Mouse (Mus musculus) spleen, adult 2 months (tissue): ENCODE measurements around the gene Gm10160. TPM values are rescaled to one million over a fixed set of nuclear protein-coding genes. Genes with fewer than 3 reads are reported as not detected.

ENCODE experiments used
- DNase-seq, 2 experiments: peaks; one replicate each; pipeline versions ENCODE4 v3.0.0 to v3.0.0-alpha.2; 2012 to 2021; ENCODE audit warnings: low spot score in 2 of 2, low read depth in 1 of 2
- H3K27ac ChIP-seq: fragments of 200-500 bp; 2 replicates; pipeline ENCODE4 v1.5.1; 2012; ENCODE audit warnings: low read length, inconsistent platforms; ENCODE audit not compliant: insufficient read depth
- H3K27me3 ChIP-seq: fragments of 200-500 bp; 2 replicates; pipeline ENCODE4 v1.6.1; 2012; ENCODE audit warnings: mild to moderate bottlenecking, moderate library complexity, low read length, inconsistent platforms; ENCODE audit not compliant: control insufficient read depth, insufficient read depth
- H3K36me3 ChIP-seq: fragments of 200-500 bp; 2 replicates; pipeline ENCODE4 v1.6.1; 2012; ENCODE audit warnings: mild to moderate bottlenecking, low read length, inconsistent platforms; ENCODE audit not compliant: control insufficient read depth, insufficient read depth
- H3K4me1 ChIP-seq: fragments of 200-500 bp; 2 replicates; pipeline ENCODE4 v1.6.1; 2011; ENCODE audit warnings: inconsistent platforms; ENCODE audit not compliant: control insufficient read depth, insufficient read depth, insufficient read length
- H3K4me3 ChIP-seq: fragments of 200-500 bp; 2 replicates; pipeline ENCODE4 v1.5.1; 2011; ENCODE audit warnings: mild to moderate bottlenecking, inconsistent platforms; ENCODE audit not compliant: insufficient read depth, insufficient read length; ENCODE audit errors: extremely low read depth
- CTCF ChIP-seq: fragments of 200-500 bp; IDR thresholded peaks from 2 replicates; pipeline ENCODE4 v1.5.1; 2011; ENCODE audit warnings: mild to moderate bottlenecking, inconsistent platforms; ENCODE audit not compliant: insufficient read depth, insufficient read length, insufficient replicate concordance; ENCODE audit errors: extremely low read depth
- POLR2A ChIP-seq: fragments of 200-500 bp; IDR thresholded peaks from 2 replicates; pipeline ENCODE4 v1.6.1; 2011; ENCODE audit warnings: low read depth, low read length, inconsistent platforms
- WGBS: fragments of 180-500 bp; shearing (Covaris S2); methylation state at CpG from one replicate; pipeline ENCODE4 v1.1.7; 2018; 5-methylcytosine and 5-hydroxymethylcytosine counted together
- polyA plus RNA-seq: library from polyadenylated mRNA; depleted of rRNA; stranded (reverse); fragments of >200 nt; gene quantifications from 2 replicates; pipeline ENCODE4 v1.2.3, GENCODE M21; 2012; rRNA removed

The Gm10160 gene
- not detected in 2 replicates for polyA plus RNA-seq

- peaks cover 21% of the 10 kb centered on the region; the same call in 1 of the 2 replicates for H3K4me1 ChIP-seq
- TF ChIP-seq POLR2A (no peak), CTCF (no peak)
- no peaks in the 10 kb centered on the region for H3K27me3 ChIP-seq
- H3K4me3 ChIP-seq = no peak within 1 kb of the TSS
- H3K27ac ChIP-seq = no peak within 1 kb of the TSS
- 92% methylated on average over 1 of the region's 1 CpGs for WGBS
- no peaks in the 10 kb centered on the region for H3K36me3 ChIP-seq
- no peak for DNase-seq
Measured at GRCm38 (mm10) chr7:81855694-81856093, at the start of gene Gm10160. Gene Gm10160 (minus strand): TSS chr7:81855794.

- H3K27me3 ChIP-seq = no peaks in the 10 kb centered on the region
- no peak overlapping the region for H3K4me3 ChIP-seq
- 90% methylated on average over 2 of the region's 2 CpGs for WGBS
- H3K36me3 ChIP-seq = no peaks in the 10 kb centered on the region
- TF ChIP-seq POLR2A (no peak), CTCF (no peak)
- H3K27ac ChIP-seq = no peak overlapping the region
- no peaks in the 10 kb centered on the region for H3K4me1 ChIP-seq
- no peak for DNase-seq
Measured at GRCm38 (mm10) chr7:81904926-81905325, 49.3 kb upstream of the Gm10160 start.

GRCm38 (mm10) chr7:81904094-81904493, 48.5 kb upstream of the Gm10160 start:
- H3K4me1 ChIP-seq = no peaks in the 10 kb centered on the region
- no peak for DNase-seq
- no peak overlapping the region for H3K27ac ChIP-seq
- H3K36me3 ChIP-seq = no peaks in the 10 kb centered on the region
- TF ChIP-seq CTCF = no peak
- TF ChIP-seq POLR2A = no peak
- 78% methylated on average over 4 of the region's 4 CpGs for WGBS
- H3K4me3 ChIP-seq = no peak overlapping the region
- no peaks in the 10 kb centered on the region for H3K27me3 ChIP-seq

GRCm38 (mm10) chr7:81899361-81899760, 43.8 kb upstream of the Gm10160 start:
- Histone ChIP-seq H3K4me1 (no peaks in the 10 kb centered on the region), H3K36me3 (no peaks in the 10 kb centered on the region), H3K27ac (no peak overlapping the region), H3K4me3 (no peak overlapping the region), H3K27me3 (no peaks in the 10 kb centered on the region)
- no peak for DNase-seq
- 76% methylated on average over 11 of the region's 11 CpGs for whole genome bisulfite sequencing
- TF ChIP-seq CTCF = no peak
- TF ChIP-seq POLR2A = no peak

- no peak overlapping the region for H3K4me3 ChIP-seq
- no peak for TF ChIP-seq POLR2A
- TF ChIP-seq CTCF = no peak
- peaks cover 8% of the 10 kb centered on the region for H3K36me3 ChIP-seq
- WGBS = 94% methylated on average over 4 of the region's 4 CpGs
- no peaks in the 10 kb centered on the region for H3K27me3 ChIP-seq
- peaks cover 3% of the 10 kb centered on the region; the same call in 1 of the 2 replicates for H3K4me1 ChIP-seq
- DNase-seq = no peak
- H3K27ac ChIP-seq = no peak overlapping the region
Measured at GRCm38 (mm10) chr7:81885128-81885527, 29.5 kb upstream of the Gm10160 start.

GRCm38 (mm10) chr7:81881600-81881999, 26.0 kb upstream of the Gm10160 start:
- no peak overlapping the region for H3K4me3 ChIP-seq
- DNase-seq = no peak
- no peak for TF ChIP-seq POLR2A
- TF ChIP-seq CTCF = no peak
- H3K27me3 ChIP-seq = no peaks in the 10 kb centered on the region
- peaks cover 9% of the 10 kb centered on the region for H3K36me3 ChIP-seq
- peaks cover 3% of the 10 kb centered on the region; the same call in 1 of the 2 replicates for H3K4me1 ChIP-seq
- 75% methylated on average over 3 of the region's 3 CpGs for WGBS
- peak overlapping the region; percentile 23; the same call in 1 of the 2 replicates for H3K27ac ChIP-seq

- no peak for TF ChIP-seq POLR2A
- TF ChIP-seq CTCF = no peak
- 38% methylated on average over 4 of the region's 4 CpGs for WGBS
- no peak overlapping the region for H3K4me3 ChIP-seq
- no peak overlapping the region for H3K27ac ChIP-seq
- H3K27me3 ChIP-seq = no peaks in the 10 kb centered on the region
- peaks cover 11% of the 10 kb centered on the region for H3K36me3 ChIP-seq
- peak in 1 of 2 experiments; percentile 54 for DNase-seq
- H3K4me1 ChIP-seq = peaks cover 3% of the 10 kb centered on the region; the same call in 1 of the 2 replicates
Measured at GRCm38 (mm10) chr7:81880797-81881196, 25.2 kb upstream of the Gm10160 start.
